Mouse (Mus musculus): ENCODE results near the gene Kdm1a. TPM values are rescaled to one million over a fixed set of nuclear protein-coding genes. Genes with fewer than 3 reads are reported as not detected.

The Kdm1a gene
- total RNA-seq (2021) = 10 to 100 TPM; 28.9 to 36.7 TPM
- long read RNA-seq, experiment 1, transcript Kdm1a-202 (20 exons, 3,028 nt) = major isoform, 51 of 86 reads
- long read RNA-seq, experiment 1, transcript Kdm1a-203 (19 exons, 3,008 nt) = minor isoform, 28 of 86 reads
- long read RNA-seq, experiment 1, partial matches to known transcripts = 3 of 86 reads
- long read RNA-seq, experiment 1, other reads (novel, unspliced or antisense) = 4 of 86 reads
- long read RNA-seq, experiment 2, transcript Kdm1a-202 (20 exons, 3,028 nt) = major isoform, 29 of 58 reads
- long read RNA-seq, experiment 2, transcript Kdm1a-203 (19 exons, 3,008 nt) = minor isoform, 21 of 58 reads
- long read RNA-seq, experiment 2, partial matches to known transcripts = 4 of 58 reads
- long read RNA-seq, experiment 2, other reads (novel, unspliced or antisense) = 3 of 58 reads

GRCm38 (mm10) chr4:136602568-136602967, at the start of gene Kdm1a:
Gene Kdm1a, minus strand, starts transcription at chr4:136602723.
- peak; percentile 97 for DNase-seq

GRCm38 (mm10) chr4:136651882-136652527, 49.5 kb upstream of the Kdm1a start:
- DNase-seq = no peak

- DNase-seq = peak; percentile 29
These were observed 48.9 kb upstream of the Kdm1a start for GRCm38 (mm10) chr4:136651357-136651811.

- no peak for DNase-seq
These were observed 47.7 kb upstream of the Kdm1a start for GRCm38 (mm10) chr4:136650261-136650660.

GRCm38 (mm10) chr4:136649480-136650196, 47.1 kb upstream of the Kdm1a start:
- DNase-seq = no peak

DNA sequence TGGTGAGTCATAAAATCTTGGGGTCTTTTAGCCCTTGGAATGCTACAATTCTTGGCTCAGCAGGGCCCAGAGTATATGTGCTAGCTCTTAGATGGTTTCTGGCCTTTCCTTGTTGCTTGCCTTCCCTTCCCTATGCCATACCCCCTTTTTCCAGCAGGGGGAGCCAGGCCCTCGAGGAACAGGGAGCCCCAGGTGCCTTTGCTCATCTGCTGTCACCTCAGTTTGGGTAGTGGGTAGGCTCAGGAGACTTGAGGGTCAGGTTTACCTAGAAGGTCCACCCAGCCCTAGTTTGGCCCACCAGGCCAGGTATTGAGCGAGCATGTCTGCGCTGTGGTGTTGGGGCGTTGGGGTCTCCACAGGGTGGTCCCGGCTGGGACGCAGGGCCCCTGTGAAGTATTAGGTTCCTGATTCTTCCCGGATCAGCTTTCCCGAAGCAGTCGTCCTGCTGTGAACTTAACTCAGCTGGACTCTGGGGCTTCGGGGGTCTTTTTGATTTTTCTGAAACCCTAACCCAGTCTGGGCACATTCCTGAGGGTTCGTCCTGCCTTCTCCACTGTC, 46.5 kb upstream of the Kdm1a start:
- DNase-seq = peak; percentile 87

DNA sequence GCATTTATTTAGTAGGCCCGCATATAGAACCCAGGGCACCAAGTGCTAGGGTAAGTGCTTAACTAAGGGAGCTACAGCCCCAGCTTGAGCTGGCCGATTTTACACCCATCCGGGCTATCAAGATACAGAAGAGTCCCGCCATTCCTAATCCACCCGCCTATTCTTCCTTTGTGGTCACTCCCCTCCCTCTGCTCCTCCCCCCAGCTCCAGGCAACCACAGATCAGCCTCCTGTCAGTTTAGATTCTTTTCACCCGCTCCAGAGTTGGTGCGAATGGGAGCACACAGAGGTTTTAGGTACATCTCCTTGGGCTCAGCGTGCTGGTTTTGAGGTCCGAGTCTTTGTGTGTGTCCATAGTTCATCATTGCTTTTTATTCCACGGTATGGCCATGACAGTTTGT, 36.4 kb upstream of the Kdm1a start:
- no peak for DNase-seq

DNA sequence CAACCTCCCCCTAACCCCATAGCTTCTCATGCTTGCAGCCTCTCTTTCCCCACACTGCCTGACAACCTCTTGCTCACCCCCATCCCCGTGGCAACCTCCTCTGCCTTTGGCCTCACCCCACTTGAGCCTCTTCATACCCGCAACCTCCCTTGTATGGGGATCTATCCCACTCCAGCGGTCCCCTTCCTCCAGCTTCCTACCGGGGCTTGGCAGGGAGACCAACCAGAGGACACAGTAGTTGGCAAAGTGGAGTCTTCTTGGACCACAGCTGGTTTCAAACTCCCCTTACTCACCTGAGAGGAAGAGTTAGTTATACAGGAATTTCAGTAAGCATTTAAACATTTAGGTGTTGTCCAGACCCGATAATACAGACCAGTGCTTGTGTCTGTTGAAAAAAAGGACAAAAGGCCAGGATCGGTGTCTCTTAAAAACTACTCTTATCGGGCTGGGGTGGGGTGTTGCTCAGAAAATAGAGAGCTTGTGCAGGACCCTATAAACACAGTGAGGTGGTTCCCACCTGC, 35.8 kb upstream of the Kdm1a start:
- DNase-seq = no peak

DNA sequence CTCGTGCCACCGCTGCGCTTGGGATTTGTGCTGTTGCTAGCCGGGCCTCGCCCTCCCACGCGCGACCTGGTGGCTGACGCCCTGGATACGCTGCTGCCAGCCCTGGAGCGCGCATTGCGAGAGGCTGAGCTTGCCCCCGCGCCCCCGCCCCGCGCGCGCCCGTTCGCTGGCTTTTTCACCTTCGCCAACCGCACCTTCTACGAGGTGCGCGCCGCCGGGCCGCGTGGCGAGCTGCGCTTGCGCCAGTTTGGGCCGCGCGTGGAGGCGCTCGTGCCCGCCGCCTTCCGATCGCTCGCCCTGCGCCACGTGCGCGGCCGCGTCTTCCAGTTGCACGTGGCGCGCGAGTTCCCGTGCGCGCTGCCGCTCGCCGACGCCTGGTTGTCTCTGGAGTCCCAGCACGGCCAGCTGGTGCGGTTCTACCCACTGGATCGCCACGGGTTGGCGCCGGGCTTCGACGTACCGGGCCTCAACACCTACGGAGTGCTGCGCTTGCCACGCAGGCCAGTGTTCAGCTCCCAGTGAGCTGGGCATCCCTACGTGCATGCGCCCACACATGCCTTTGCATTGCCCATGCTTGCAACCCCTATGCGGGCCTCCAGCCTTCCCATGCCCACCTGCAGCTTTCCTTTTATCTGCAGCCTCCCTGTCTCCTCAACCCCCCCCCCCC, 35.2 kb upstream of the Kdm1a start:
- peak; percentile 32 for DNase-seq

GRCm38 (mm10) chr4:136636983-136637562, 34.5 kb upstream of the Kdm1a start:
- no peak for DNase-seq

GRCm38 (mm10) chr4:136636511-136636910, 34.0 kb upstream of the Kdm1a start:
- DNase-seq = no peak

GRCm38 (mm10) chr4:136635995-136636394, 33.5 kb upstream of the Kdm1a start:
- no peak for DNase-seq

DNA sequence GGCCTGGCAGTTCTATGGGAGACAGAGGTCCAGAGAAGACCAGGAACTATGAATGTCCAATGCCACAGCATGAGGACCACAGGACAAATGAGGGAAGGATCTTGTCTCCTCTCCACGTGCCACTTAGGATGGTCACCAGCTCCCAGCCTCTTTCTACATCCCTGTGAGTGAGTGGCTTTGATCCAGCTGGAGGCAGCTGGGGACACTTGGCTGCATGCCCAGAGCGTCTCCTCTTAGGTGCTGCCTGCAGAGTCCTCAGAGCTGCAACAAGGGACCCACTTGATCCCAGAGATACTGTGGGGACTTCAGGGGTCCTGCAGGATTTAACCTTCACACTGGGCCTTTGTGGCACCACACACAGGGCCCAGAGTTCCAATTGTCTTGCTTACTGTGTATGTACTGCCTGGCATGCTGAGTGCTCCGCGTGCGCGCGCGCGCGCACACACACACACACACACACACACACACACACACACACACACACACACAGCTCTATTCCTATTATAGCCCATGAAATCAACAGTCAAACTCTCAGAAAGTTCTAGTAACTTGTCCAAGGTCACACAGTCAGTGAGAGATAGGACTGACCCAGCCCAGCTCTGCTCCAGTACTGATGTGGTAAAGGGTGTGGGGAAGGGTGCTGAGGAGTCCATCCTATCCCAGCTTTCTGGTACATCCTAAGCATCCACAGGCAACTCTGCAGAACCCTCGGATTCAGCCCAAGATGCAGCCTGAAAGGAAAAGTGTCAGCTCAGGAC, 28.9 kb upstream of the Kdm1a start:
- no peak for DNase-seq

DNA sequence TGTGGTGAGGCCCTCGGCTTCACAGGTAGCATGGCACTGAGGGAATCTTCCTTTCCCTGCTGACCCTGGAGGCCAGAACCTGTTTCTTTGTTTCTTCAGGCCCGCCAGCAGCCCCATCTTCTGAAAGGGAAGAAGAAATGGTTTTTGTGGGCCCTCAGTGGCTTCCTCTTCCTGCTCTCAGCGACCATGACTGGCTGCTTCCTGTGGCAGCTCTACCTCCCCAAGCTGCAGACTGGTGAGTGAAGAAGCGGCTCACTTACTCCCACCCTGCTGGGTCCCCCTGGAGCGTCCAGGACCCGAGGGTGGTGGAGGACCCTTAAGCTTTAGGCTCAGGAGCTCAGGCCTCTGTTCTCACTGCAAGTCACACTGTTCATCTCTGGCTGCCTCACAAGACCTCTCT, 24.1 kb upstream of the Kdm1a start:
- DNase-seq = no peak

DNA sequence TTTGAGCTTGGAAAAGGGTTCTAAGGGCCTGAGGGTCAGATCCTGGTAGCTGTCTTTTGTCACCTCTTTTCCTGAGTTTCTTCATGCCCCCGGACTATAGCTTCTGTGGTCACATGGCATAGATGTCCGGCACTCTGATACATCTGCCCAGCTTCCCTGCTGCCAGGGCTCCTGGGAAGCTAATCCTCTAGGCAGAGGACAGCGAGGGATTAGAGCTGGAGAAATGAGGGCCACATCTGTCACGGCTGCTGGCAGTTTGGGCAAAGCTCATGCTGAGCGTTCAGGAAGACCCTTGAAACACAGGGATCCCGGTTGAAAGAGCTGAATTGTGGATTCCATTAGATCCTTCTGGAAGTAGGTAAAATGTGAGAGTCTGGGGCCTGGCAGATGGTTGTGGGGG, 19.9 kb upstream of the Kdm1a start, which contains the start of gene Lactbl1:
Lactbl1 (plus strand) TSS at position 234 of the 400 bp plus-strand sequence.
- DNase-seq = no peak

GRCm38 (mm10) chr4:136621956-136622355, 19.4 kb upstream of the Kdm1a start:
- DNase-seq = no peak

- peak; percentile 16 for DNase-seq
These were observed 18.8 kb upstream of the Kdm1a start for GRCm38 (mm10) chr4:136621336-136621735.

GRCm38 (mm10) chr4:136613657-136614056, 11.1 kb upstream of the Kdm1a start:
- DNase-seq = no peak

DNA sequence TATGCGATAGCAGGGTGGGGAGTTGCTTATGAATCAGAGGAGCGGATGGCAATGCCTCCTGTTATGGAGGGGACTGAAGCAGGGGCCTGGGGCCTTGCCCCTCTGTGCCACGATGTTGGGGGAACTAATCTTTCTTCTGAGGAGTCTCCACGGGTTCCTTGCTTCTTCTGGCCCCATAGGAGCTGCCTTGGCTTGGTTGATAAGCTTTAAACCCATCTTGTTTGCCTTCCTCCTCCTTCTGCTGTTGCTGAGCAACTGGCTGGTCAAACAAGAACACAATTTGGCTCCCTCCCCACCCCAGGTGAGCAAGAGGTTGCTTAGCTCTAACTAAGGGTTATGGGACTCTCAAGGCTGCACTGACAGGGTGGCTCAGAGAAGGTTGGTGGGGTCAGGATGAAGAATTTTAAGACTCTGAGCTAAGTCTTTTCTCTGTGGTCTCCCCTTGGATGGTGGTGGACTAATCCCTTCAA, 7.9 kb upstream of the Kdm1a start, which contains the start of gene Tex46:
Tex46 (plus strand) TSS at position 51 of the 470 bp plus-strand sequence.
- no peak for DNase-seq
